Mouse (Mus musculus) ES-E14 (cell line): ENCODE measurements around the gene Sec63. TPM values are rescaled to one million over a fixed set of nuclear protein-coding genes. Genes with fewer than 3 reads are reported as not detected.

ENCODE experiments used
- DNase-seq: peaks from one replicate; pipeline ENCODE4 v3.0.0-alpha.2; 2013; ENCODE audit warnings: low read depth, low spot score
- H3K27ac ChIP-seq: 2 replicates; pipeline ENCODE4 v1.5.1; 2012; ENCODE audit warnings: low read depth, mild to moderate bottlenecking, low read length, moderate library complexity, mixed read lengths; ENCODE audit not compliant: poor library complexity, insufficient read depth, severe bottlenecking
- H3K36me3 ChIP-seq: 2 replicates; pipeline ENCODE4 v1.6.1; 2012; ENCODE audit warnings: mild to moderate bottlenecking, low read length, moderate library complexity, mixed read lengths; ENCODE audit not compliant: control insufficient read depth, poor library complexity, insufficient read depth, severe bottlenecking
- H3K4me1 ChIP-seq, 2 experiments: fragments of 150-350 bp in 1 of 2; sonication (generic) in 1 of 2; 2 replicates each; pipeline ENCODE4 v1.6.1; 2012; ENCODE audit warnings: low read length in 2 of 2, mild to moderate bottlenecking in 1 of 2, mixed read lengths in 1 of 2; ENCODE audit not compliant: control insufficient read depth in 2 of 2, insufficient read depth in 2 of 2, poor library complexity in 1 of 2
- H3K4me3 ChIP-seq, 2 experiments: fragments of 150-350 bp in 1 of 2; sonication (generic) in 1 of 2; 2 replicates each; pipeline ENCODE4 v1.5.1; 2012; ENCODE audit warnings: low read length in 2 of 2, low read depth in 1 of 2, mild to moderate bottlenecking in 1 of 2, mixed read lengths in 1 of 2; ENCODE audit not compliant: insufficient read depth in 1 of 2, poor library complexity in 1 of 2, severe bottlenecking in 1 of 2
- H3K9ac ChIP-seq: 2 replicates; pipeline ENCODE4 v1.6.1; 2012; ENCODE audit warnings: low read depth, mild to moderate bottlenecking, low read length, mixed read lengths; ENCODE audit not compliant: poor library complexity, insufficient read depth, severe bottlenecking
- H3K9me3 ChIP-seq: fragments of 150-350 bp; sonication (generic); 2 replicates; pipeline ENCODE4 v1.6.1; 2012; ENCODE audit warnings: low read depth, mild to moderate bottlenecking, low read length; ENCODE audit not compliant: control insufficient read depth, insufficient read depth
- CHD2 ChIP-seq: IDR thresholded peaks from 2 replicates; pipeline ENCODE4 v1.6.1; 2014; ENCODE audit warnings: mild to moderate bottlenecking, low read depth, low read length, inconsistent platforms
- HCFC1 ChIP-seq: IDR thresholded peaks from 2 replicates; pipeline ENCODE4 v1.6.1; 2012; ENCODE audit warnings: low read length, inconsistent platforms, borderline replicate concordance; ENCODE audit not compliant: insufficient read depth
- MAFK ChIP-seq: IDR thresholded peaks from 2 replicates; pipeline ENCODE4 v1.6.1; 2014; ENCODE audit warnings: mild to moderate bottlenecking, low read depth, low read length, inconsistent platforms; ENCODE audit not compliant: insufficient read depth
- ZC3H11A ChIP-seq: IDR thresholded peaks from 2 replicates; pipeline ENCODE4 v1.6.1; 2012; ENCODE audit warnings: low read depth, mild to moderate bottlenecking, inconsistent platforms, low read length, borderline replicate concordance
- ZNF384 ChIP-seq: IDR thresholded peaks from 2 replicates; pipeline ENCODE4 v1.6.1; 2012; ENCODE audit warnings: low read depth, low read length, inconsistent platforms
- in situ Hi-C, 2 experiments: fragments of 600-800 bp; cut with MboI; formaldehyde crosslinking; loops; one replicate each; pipeline ENCODE4 v1.15.1; 2025; ENCODE audit warnings: low sequenced_read_pairs in 2 of 2, inconsistent platforms in 1 of 2; ENCODE audit not compliant: unreplicated experiment in 2 of 2
- total RNA-seq: library from RNA; depleted of rRNA; stranded (reverse); fragments of 300-350 nt; gene quantifications from 2 replicates; pipeline ENCODE4 v1.2.3, GENCODE M21; 2012

Sec63 gene
- total RNA-seq, 1 experiment: 44.2 TPM

DNA sequence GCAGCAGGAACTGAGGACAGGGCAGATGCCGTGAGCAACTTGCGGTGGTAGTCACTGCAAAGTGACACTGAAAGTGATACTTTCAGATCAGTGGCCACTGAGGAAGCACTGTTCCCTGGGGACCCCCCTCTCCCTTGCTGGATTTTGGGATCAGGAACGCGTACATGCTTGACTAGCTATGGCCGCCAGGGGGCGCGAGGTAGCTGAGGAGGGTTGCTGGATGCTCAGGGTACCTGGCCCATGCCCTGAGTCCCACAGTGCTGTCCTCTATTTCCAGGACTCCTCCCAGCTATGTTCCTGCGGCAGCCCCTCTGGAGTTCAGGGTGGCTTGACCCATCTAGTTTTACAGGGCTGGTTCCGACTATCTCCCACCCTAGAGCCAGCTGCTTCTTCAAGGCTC is 81.1 kb downstream of the Sec63 start:
- no peak overlapping the region for H3K27ac ChIP-seq
- no peaks in the 10 kb centered on the region for H3K9me3 ChIP-seq
- no peaks in the 10 kb centered on the region for H3K36me3 ChIP-seq
- no peak for DNase-seq
- H3K9ac ChIP-seq: no peak overlapping the region
- H3K4me3 ChIP-seq: no peak overlapping the region
- peaks cover 0 to 3% of the 10 kb centered on the region in 2 experiments; a peak in 1 of 4 replicates for H3K4me1 ChIP-seq
- no peak for TF ChIP-seq ZNF384
- no peak for TF ChIP-seq ZC3H11A
- no peak for TF ChIP-seq MAFK
- no peak for TF ChIP-seq HCFC1
- TF ChIP-seq CHD2: no peak
- in situ Hi-C loops: loop anchor here in 1 of 2 experiments (5.0 kb wide), 1 partner anchor 145 kb away; no protein-coding TSS in a partner anchor

DNA sequence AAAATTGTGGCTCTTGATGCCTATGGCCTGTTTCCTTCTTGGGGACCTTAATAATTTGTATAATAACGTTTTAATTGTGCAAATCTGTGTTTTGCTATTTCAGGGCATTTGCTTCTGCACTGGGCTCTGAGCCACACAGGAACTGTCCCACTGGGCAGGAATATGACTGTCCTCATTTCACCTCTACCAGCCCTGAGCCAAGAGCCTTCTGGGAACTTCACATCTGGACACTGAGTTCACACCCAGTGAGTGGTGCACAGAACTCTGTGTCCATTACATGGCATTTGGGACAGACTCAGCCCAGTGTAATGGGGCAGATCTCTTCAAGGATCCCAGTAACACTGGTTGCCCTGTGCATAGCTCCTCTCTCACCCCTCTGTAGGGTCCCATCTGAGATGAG is 82.1 kb downstream of the Sec63 start:
- TF ChIP-seq HCFC1: no peak
- TF ChIP-seq CHD2: no peak
- no peak for TF ChIP-seq ZNF384
- no peak for TF ChIP-seq MAFK
- TF ChIP-seq ZC3H11A: no peak
- DNase-seq: no peak
- in situ Hi-C loops: loop anchor here in 1 of 2 experiments (5.0 kb wide), 1 partner anchor 144 kb away; no protein-coding TSS in a partner anchor

DNA sequence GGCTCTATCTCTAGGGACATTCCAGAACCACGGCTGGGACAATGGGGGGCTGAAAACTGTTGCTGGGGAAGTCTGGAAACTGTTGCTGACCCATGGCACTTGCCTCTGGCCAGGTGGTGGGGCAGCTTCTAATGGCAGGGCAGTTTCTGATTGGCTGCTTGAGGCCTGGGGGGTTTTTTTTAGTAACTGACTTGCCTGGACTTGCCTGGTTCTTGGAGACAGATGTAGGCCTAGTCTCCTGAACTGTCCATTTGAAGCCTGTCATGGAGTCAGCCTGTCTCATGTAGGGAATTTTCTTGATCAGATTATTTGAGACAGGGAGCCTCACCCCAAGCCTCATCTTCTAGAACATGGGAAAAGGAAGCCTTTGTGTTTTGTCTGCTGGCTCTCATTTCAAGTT is 84.2 kb downstream of the Sec63 start:
- Histone ChIP-seq H3K9me3 (no peaks in the 10 kb centered on the region), H3K4me1 (peaks cover 0 to 3% of the 10 kb centered on the region in 2 experiments; a peak in 1 of 4 replicates), H3K9ac (no peak overlapping the region), H3K36me3 (no peaks in the 10 kb centered on the region), H3K4me3 (no peak overlapping the region), H3K27ac (no peak overlapping the region)
- no peak for DNase-seq
- TF ChIP-seq ZNF384: no peak
- TF ChIP-seq CHD2: no peak
- TF ChIP-seq HCFC1: no peak
- no peak for TF ChIP-seq MAFK
- TF ChIP-seq ZC3H11A: no peak
- in situ Hi-C loops: no loop called here

More for the DNA sequence above, 82.1 kb downstream of the Sec63 start:
- no peak overlapping the region for H3K9ac ChIP-seq
- no peaks in the 10 kb centered on the region for H3K36me3 ChIP-seq
- no peaks in the 10 kb centered on the region for H3K9me3 ChIP-seq
- no peak overlapping the region for H3K27ac ChIP-seq
- H3K4me3 ChIP-seq: no peak overlapping the region
- H3K4me1 ChIP-seq: peaks cover 0 to 3% of the 10 kb centered on the region in 2 experiments; a peak in 1 of 4 replicates

GRCm38 (mm10) chr10:42848179-42849080 is 87.1 kb downstream of the Sec63 start:
- TF ChIP-seq MAFK (no peak), CHD2 (no peak), HCFC1 (no peak), ZNF384 (no peak), ZC3H11A (no peak)
- in situ Hi-C loops: no loop called here
- Histone ChIP-seq H3K9me3 (no peaks in the 10 kb centered on the region), H3K27ac (no peak overlapping the region), H3K4me1 (peaks cover 0 to 3% of the 10 kb centered on the region in 2 experiments; a peak in 1 of 4 replicates), H3K9ac (no peak overlapping the region), H3K36me3 (no peaks in the 10 kb centered on the region), H3K4me3 (no peak overlapping the region)
- no peak for DNase-seq
